Mouse (Mus musculus): ENCODE data around the gene Zfp277.

The Zfp277 gene

DNA sequence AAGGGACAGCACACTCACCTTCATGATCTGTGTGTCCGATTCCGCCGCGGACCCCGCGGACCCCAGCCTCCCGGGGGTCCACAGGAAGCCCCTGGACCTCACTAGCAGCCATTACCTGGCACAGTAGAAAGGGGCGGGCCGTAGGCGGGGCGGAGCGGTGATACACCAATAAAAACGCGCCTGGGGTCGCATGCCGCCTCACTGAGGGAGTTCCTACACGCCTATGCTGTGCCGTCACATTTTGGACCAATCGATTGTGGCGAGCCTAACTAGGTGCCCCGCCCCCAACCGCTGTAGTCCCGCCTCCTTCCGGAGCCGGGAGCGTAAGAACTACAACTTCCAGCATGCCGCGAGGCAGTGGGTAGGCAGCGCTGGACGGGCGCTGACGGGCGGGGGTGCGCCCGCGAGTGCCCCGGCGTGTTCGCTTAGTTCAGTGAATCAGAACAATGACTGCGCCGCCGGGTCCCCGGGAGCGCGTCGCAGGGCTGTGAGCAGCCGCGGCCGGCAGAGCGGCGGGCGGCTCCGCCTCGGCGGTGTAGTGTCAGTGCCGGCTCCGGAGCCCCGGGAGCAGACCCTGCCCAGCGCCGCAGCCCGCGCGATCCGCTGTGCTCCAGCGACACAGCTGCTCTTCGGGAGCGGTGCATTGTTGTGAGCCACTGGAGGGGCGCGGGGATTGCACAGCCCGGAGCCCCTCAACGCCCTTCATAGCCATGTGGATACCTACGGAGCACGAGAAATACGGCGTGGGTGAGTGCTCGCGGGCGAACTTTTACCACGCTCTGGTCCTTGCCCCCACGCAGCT lies at the start of gene Zfp277, which contains the start of gene Dock4:
TSS of gene Zfp277 (minus strand) at position 255 of the 802 bp plus-strand sequence.
TSS of gene Dock4 (plus strand) at position 305 of the 802 bp plus-strand sequence.
- DNase-seq = peak; percentile 100

DNA sequence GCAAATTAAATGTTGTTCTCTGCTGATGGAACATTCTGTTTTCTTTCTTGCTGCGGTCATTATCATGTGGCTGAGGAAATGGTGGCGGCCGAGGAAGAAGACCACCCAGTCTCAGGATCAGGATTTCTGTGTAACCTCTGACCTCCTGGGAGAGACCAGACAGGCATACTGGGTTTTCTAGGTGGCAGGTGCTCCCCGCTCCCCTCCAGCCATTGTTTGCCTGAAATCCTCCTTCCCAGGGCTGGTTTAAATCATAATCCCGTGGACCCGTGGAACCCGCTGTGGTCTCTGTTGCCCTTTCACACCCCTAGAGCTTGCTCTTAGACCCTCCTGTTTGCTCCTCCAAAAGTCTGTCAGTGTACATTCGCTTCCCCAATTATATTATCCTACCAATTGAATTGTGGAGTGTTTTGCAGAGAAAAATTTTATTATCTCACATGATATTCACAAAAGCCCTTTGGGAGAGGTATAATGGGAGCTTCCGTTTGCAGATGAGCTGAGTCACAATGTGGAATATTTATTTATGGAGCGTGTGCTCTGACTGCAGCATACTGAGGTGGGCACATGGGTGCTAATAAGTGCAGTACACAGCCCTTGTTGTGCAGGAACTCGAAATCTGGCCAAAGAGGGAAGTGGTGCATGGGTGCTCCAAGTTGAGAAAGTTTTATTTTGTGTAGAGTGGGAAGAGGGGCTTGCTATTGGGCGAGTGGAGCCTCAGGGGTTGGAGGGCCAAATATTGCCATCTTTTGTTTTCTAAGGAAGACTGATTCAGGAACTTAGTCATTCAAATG lies 40.5 kb upstream of the Zfp277 start:
- no peak for DNase-seq

DNA sequence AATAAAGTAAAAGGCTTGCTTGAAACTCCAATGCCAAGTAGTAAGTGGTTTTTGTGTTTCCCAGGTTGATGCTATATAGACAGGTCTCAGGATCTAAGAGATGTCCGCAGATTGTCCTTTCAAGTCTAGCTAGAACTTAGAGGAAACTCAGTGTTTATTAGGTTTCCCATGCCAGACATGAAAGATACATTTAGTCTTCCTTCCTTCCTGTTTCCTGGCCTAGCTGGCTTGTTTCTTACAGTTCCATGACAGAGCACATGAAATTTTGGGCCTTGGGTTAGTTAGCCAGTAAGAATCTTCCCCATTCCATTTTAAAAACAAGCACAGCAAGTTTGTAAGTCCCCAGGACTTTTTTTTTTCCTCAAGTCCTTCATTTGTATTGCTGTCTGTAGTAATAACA lies 39.5 kb upstream of the Zfp277 start:
- DNase-seq = no peak

DNA sequence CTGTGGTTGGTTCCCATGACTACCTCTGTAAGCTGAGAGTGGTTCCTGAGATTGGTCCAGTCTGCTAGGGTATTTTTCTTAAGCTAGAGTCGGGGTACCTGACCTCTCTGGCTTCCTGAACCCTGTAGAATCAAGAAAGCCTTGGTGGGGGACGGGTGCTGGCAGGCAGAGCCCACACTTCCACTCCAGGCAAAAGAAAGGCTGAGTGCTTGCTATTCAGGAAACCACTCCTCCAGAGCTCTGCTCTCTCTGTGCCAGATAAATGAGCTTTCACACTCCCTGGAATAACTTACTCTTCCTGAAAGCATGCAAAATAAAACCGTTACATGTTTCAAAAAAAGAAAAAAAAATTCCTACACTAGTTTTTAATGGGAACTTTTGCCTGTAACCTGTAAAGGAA lies 38.5 kb upstream of the Zfp277 start:
- DNase-seq = no peak

DNA sequence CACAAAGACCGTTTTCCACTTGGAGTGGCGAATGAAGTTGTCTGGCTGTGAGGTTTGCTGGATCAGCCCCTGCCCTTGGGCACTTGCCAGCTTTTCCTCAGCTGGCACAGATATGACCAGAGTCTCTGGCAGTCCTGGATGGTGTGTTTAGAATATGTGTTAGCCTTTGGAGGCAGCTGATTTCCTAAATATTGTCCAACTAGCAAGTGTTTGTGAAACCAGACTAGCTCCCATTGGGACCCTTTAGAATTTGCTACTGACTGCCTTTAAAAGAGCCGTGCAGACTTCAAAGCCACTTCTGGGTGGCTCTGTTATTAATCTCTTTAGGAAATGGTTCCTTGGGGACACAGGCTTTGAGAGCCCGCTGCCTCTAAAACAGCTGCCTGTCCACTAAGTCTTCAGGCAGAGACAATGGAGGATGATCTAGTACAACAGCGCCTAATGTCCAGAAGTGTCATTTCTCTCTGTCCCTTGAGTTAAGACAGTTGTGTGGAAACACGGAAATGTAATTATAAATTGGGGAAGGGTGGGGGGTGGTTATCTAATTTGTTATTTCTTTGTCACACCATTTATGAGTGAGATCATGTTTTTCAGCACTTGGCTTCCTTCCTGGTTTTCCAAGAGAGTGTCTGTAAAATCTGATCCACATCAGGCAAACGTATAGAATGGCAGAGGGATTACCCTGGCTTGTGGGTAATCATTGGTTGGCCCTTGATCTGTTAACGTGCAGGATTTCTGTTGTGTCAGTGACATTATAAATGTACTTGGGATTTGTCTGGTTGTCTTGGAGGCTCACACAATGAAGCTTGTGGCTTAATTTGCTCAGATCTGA lies 32.1 kb upstream of the Zfp277 start:
- DNase-seq = peak; percentile 35

DNA sequence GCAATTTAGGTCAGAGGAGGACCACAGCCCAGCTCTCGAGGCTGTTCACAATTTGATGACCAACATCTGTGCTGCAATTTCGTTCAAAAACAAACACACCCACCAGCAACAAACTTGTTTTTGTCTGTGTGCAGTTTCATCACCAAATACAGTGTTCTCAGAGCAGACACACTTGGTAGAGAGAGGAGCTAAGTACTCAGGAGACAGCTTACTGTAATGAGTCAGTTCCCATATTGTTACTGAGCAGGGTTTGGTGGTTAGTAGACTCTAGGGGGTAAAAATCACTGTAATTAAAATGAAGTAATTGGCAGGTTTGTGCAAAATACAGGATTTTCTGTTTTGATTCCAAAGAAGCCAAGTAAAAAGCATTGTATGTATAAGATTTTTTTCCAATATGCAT lies 28.0 kb upstream of the Zfp277 start:
- no peak for DNase-seq

DNA sequence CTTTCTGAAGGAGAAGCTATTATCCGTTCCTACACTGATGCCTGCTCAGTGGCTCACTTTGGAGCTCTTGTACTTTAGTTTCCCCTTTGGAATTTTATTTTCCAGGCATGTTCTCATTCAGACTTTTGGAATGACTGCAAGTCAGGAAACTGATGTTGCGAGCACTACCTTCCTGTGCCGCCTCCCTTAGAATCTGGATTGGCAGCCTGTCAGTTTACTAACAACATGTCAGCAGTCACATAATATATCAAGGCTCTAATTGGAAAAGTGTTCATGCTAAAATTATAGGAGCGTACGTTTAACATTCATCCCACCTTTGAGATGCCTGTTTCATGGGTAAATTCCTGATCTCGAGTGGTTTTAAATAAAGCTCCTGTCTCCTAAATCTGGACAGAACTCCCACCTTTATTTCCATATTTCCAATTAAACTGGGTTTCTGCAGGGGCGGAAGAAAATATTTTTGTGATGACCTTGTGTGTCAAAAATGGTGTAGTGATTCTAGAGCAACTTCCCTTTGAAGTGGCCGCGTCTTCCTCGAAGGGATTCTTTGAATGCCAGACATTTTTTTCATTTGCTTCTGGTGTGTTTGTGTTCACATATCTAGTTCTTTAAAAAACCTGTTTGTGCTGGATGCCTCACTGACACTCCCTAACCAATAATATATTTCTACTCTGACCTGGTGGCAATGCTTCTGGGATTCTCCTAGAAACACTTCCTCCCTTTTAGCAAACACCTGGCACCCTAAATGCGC lies 26.1 kb upstream of the Zfp277 start:
- no peak for DNase-seq

DNA sequence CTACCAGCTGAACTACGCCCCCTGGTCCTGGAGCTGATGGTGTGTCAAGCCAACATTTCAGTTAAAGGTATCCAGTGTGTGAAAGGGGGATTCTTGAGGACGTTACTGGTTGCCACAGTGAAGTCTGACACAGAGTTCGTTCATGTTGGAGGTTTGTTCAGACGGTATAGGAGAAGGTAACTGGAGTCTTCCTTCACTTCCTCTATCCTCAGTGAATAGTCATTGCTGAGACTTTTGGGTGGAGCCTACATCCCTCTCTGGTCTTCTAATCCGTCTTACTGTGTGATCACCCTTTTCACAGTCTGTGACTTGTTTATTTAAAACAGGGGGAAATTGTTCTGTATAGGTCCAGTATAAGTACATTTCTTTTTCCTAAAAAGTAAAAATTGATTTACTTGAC lies 23.3 kb upstream of the Zfp277 start:
- no peak for DNase-seq

DNA sequence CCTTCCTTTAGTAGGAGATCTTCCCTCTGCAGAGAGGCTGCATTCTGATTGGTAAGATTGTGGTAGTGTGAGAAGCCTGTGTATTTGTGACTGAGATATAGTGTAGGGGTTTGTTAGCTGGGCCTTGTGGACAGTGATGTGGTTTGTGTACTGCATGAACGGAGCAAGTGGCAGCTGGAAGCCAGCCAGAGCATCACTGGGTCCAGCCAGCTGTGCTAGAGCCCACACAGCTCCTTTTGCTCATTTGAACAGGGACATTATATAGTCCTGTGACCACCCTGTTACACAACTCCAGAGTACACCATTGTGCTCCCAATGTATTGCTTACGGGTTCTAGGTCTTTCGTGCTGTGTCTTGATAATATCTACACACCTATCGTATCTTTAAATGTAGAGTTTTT lies 22.5 kb upstream of the Zfp277 start:
- no peak for DNase-seq

DNA sequence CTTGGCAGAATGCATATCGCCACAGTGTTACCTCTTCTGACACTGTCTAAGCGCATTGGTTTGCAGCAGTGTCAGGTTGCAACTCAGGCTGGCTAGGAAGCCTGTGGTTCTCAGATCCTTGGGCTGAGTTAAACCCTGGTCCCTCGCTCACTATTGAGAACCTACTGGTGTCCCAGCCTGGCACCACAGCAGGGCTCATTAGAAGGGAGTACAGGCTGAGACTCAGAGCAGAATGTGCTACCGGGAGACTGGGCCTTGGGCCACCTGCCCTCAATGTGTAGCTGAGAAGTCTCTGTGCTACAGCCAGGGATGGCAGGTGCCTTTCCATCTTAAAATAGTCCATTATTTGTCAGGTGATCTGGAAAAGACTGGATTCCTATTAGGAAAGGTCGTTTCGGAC lies 18.6 kb upstream of the Zfp277 start:
- no peak for DNase-seq

DNA sequence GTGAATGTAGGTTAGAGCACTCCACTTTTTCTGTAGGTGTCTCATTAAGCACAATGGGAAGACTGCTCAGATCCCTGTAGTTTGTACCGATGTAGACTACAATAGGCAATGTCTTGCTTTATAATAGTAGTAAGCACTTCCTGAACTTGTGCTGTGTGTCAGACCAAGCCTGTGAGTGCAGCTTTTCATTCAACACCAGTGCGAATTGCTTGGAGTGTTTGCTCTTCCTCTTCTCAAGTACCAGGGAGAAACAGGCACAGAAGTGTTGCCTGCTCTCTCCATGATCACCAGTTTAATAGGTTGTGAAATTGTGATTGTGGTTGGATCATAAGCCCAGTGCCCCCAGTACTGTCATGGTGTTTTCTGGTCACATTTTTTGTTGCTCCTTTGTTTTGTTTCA lies 18.1 kb upstream of the Zfp277 start:
- DNase-seq = no peak

DNA sequence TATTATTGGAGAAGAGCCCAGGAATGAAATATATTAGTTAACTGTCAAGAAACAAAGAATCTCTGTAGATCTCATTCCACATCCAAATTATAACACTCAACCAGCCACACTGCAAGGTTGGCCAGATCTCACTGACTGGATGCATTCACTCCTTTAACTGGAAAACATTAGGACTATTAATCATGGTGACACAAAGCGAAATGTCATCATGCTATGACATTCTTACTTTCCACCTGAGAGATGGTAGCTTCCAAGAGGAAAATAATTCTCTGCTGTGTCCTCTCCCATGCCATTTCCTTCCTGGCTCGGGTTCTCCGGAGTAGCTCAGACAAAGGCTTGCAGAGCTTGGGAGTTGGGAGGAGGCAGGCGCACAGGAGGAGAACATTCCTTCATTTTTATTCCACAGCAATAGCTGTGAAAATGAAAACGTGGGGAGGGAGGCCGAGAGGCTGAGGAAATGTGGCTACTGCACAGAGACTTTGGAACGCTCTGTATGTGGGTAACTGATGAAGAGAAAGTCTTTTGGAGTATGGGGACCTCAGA lies 17.1 kb upstream of the Zfp277 start:
- peak; percentile 38 for DNase-seq

DNA sequence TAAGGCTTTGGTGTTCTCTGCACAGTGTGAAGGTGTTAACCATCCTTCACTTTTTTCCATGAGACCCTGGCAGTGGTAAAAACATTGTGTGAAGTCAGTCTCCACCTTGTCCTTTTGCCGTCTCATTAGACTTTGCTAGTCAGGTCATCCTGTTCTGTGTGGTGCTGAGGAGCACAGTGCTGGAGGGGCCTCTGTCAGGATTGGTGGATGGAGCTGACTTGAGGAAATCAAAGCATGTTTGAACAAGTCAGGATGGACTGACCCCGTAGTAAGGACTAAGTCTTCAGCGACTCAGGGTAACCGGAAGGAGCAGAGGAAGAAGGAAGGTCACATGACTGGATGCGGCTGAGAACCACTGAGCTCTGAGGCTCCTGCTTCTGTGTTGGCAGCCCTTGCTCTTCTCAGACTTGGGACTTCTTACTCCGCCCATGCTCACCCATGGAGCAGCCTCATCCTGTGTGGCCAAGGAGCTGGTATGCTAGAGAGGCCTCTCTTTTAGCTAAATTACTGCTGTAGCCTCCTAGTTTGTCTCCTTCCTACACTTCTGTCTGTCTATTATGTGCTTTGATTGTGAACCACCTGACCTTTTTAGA lies 14.1 kb upstream of the Zfp277 start:
- DNase-seq = no peak

DNA sequence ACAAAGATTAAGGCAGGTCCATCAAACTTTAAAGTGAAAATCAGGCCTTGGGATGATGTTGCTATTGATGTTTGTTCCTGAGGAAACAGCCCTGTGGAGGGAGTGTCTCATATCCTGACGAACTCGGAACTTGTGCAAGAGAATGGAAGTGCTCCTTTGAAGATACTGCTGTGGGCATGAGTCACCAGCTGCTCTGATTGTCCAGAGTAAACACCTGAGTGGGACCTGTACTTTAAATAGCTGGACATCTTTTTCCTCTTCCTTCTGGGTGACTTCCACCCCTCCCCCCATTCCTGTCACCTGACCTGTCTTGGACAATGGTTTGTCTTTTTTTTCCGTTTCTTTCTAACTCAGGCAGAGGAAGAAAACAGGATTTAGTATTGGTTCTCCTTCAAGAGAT lies 13.3 kb upstream of the Zfp277 start:
- DNase-seq = peak; percentile 73

DNA sequence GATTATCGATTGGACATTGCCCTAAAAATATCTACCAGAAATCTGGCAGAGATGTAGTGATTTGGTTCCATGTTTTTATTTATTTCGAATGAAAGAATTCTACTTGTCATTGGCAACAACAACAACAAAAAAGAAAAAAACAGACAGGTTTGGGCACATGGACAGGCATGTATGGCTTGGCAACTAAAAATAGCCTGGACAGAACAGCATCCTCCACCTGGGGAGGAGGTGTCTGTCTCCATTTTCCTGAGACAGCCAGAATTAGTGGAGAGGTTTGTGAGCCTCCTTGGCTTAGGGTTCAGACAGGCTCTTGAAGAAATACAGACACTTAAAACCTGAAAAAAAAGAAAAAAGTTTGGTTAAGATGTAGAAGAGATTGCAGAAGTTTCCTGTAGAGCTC lies 10.8 kb upstream of the Zfp277 start:
- no peak for DNase-seq

DNA sequence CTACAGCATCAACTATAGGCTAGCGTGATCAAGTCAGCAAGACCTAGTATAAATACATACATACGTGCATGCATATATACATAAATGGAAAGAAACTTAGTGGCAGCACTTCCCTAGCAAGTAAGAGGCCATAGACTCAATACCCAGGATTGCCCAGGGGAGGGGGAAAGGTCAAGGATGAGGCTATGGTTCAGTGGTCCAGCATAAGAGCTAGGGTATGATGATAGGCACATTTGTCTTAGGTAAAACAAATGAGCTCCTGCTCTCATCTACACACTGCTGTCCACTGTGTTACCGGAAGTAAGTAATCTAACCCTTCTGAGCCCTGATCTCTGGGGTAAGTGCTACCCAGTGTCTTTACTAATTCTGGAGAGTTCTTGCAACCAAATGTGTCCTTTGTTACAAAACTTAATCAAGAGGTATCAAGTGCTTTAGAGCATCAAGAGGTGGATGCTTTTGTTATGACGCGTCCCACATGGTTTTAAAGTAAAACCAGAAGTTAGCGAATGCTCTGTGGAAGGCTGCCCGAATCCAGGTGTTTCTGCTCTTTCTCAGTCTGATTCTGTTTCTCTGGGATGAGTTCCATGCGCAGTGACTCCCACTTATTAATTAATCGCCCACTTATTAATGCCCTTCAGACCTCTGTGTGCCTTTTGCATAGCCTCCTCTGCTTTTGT lies 3.6 kb upstream of the Zfp277 start:
- DNase-seq = no peak

DNA sequence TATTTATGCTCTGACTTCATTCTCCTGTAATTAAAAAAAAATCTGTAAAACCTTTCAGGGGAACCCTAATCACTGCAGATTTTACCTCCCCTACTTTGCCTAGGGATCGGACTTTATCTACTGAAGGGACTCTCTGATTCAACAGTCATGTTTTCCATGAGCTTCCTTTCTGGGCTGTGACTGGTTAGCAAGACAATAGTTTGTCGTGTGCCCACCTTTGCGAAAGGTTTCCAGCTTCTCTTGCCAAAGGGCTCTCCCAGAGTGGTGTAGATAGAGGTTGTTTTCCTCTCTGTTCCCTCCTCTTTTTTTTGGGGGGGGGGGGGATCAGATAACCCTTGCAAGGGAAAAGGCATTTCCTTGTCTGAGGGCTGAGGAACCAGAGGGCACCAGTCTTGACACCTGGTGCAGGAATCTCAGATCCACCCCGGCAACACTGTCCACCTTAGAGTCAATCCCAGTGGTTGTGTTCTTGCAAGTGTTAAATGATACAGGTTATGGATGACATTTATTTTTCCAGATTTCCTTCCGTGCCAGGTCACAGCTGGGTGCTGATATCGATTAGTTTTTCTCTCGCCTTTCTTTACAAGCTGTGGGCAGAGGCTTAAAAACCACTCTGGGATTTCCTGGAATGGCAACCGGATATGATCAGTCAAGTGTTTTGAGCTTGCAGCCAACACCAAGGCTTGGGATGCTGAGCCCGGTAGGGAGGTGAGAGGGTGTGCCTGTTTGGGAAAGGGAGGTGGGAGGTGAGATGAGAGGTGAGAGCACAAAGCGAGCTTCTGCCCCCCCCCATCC lies 2.1 kb upstream of the Zfp277 start:
- DNase-seq = no peak

DNA sequence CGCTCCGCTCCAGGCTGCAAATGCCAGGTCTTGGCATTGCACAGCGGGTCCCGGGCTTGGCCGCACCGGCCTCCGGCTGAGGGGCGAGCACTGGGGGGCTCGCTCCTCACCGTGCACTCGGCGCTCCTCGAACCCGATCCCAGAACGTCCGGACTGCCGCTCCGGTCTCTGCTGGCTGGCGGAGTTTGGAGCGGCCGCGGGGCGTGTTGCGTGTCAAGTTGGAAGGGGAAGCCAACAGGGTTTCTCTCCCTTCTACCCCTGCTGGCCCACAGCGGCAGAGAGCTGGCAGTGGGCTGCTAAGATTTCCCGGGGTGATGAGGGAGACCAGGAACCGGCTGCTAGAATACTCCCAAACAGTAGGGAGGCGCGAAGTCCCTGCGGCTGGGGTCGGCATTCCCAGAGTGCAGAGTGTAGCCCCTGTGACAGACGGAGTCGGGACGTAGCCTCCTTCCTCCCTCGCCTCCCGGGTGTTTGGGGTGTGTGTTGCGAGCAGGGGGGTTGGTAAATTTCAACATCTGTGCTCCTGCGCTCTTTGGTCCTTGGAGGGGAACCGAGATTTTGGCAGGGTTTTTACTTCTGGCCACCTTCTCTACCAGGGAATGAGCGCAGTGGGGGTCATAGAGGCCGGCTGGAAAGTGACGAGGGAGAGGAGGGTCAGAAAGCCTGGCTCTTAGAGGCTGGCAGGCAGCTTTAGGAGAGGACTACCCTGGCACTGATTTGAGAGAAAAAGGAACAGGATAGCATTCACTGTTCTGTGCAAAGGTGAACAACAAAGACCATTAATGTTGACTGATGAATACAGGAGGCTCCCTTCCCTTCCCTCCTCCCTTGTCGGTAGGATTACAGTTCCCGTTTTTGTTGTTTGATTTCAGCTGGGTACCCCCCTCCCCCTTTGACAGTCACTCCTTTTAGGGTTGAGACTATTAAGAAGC lies 1.0 kb upstream of the Zfp277 start:
- DNase-seq = peak; percentile 71

DNA sequence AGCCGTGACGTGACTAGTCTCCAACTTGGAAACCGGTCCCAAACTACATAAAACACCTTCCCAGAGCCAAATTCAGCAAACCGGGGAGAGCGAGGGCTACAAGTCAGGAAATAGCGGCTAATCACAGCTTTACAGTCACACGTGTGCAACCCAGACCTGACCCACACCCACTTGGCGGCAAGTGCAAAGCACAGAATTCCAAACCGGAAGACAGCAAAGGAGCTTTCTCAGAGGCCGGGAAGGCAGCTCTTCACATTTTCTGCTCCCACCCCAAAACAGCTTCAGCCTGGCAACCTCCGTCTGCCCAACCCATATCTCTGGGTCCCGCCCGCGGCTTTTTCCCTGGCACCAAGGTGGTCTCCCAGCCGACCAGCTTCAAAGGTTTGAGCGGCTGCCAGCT lies 496 bp downstream of the Zfp277 start:
- no peak for DNase-seq

Data from kidney, adult 9 months (tissue).